Mouse (Mus musculus) heart, embryonic 14.5 days (tissue): ENCODE data around the gene Lsm2. TPM values are rescaled to one million over a fixed set of nuclear protein-coding genes. Genes with fewer than 3 reads are reported as not detected.

ENCODE experiments used
- polyA plus RNA-seq: library from polyadenylated mRNA; unstranded; fragments of >200 nt; fragmentation: Nextera tagmentation; extraction: Ambion mirVana; gene quantifications from 2 replicates; pipeline ENCODE4 v1.2.1, GENCODE M21; 2014

Lsm2 gene
- polyA plus RNA-seq, 1 experiment from 2014 or later, result 136 TPM

Other genes starting within 250 kb of the Lsm2 start
- 0.13 and 0.23 TPM in 2 replicates for gene C4b, start 238.0 kb upstream of the Lsm2 start, polyA plus RNA-seq
- not detected in 2 replicates for gene Cyp21a1, start 177.3 kb upstream of the Lsm2 start, polyA plus RNA-seq
- 17.1 and 18.4 TPM in 2 replicates for gene Stk19, start 144.9 kb upstream of the Lsm2 start, polyA plus RNA-seq
- gene Dxo, start 144.8 kb upstream of the Lsm2 start, polyA plus RNA-seq, result 26.6 and 33.1 TPM in 2 replicates
- 22.4 and 23.0 TPM in 2 replicates for gene Skiv2l, start 131.7 kb upstream of the Lsm2 start, polyA plus RNA-seq
- 65.7 and 65.8 TPM in 2 replicates for gene Nelfe, start 131.5 kb upstream of the Lsm2 start, polyA plus RNA-seq
- 1.2 and 2.7 TPM in 2 replicates for gene Cfb, start 119.3 kb upstream of the Lsm2 start, polyA plus RNA-seq
- 0.38 and 0.53 TPM in 2 replicates for gene Zbtb12, start 102.4 kb upstream of the Lsm2 start, polyA plus RNA-seq
- gene Gm20547, start 99.8 kb upstream of the Lsm2 start, polyA plus RNA-seq, result not detected in 2 replicates
- 1.0 and 1.2 TPM in 2 replicates for gene C2, start 83.6 kb upstream of the Lsm2 start, polyA plus RNA-seq
- 31.4 and 35.2 TPM in 2 replicates for gene Ehmt2, start 83.4 kb upstream of the Lsm2 start, polyA plus RNA-seq
- gene Slc44a4, start 67.4 kb upstream of the Lsm2 start, polyA plus RNA-seq, result not detected in 2 replicates
- gene Neu1, start 50.6 kb upstream of the Lsm2 start, polyA plus RNA-seq, result 13.7 and 14.6 TPM in 2 replicates
- 0.09 and 0.19 TPM in 2 replicates for gene Hspa1b, start 22.6 kb upstream of the Lsm2 start, polyA plus RNA-seq
- gene Gm20481, start 11.9 kb upstream of the Lsm2 start, polyA plus RNA-seq, result 0.55 TPM in 1 of 2 replicates, not detected in the other
- 2.3 and 2.9 TPM in 2 replicates for gene Hspa1a, start 9.7 kb upstream of the Lsm2 start, polyA plus RNA-seq
- gene Hspa1l, start 9.2 kb upstream of the Lsm2 start, polyA plus RNA-seq, result 2.2 and 2.7 TPM in 2 replicates
- gene Vars, start 19.1 kb downstream of the Lsm2 start, polyA plus RNA-seq, result 41.7 and 42.9 TPM in 2 replicates
- gene Vwa7, start 34.7 kb downstream of the Lsm2 start, polyA plus RNA-seq, result 0.28 and 0.42 TPM in 2 replicates
- gene Sapcd1, start 46.2 kb downstream of the Lsm2 start, polyA plus RNA-seq, result 1.5 and 2.2 TPM in 2 replicates
- 2.6 and 3.5 TPM in 2 replicates for gene Msh5, start 64.9 kb downstream of the Lsm2 start, polyA plus RNA-seq
- 108 TPM in 2 replicates for gene Clic1, start 68.1 kb downstream of the Lsm2 start, polyA plus RNA-seq
- gene Ddah2, start 77.2 kb downstream of the Lsm2 start, polyA plus RNA-seq, result 186 and 222 TPM in 2 replicates
- not detected in 2 replicates for gene Ly6g6c, start 83.5 kb downstream of the Lsm2 start, polyA plus RNA-seq
- 0.54 and 0.73 TPM in 2 replicates for gene Mpig6b, start 84.3 kb downstream of the Lsm2 start, polyA plus RNA-seq
- gene Ly6g6e, start 95.0 kb downstream of the Lsm2 start, polyA plus RNA-seq, result 0.32 TPM in 1 of 2 replicates, not detected in the other
- 1.9 and 2.6 TPM in 2 replicates for gene Ly6g6d, start 96.2 kb downstream of the Lsm2 start, polyA plus RNA-seq
- not detected in 2 replicates for gene Ly6g6f, start 103.7 kb downstream of the Lsm2 start, polyA plus RNA-seq
- 61.9 and 64.5 TPM in 2 replicates for gene Abhd16a, start 107.4 kb downstream of the Lsm2 start, polyA plus RNA-seq
- gene Ly6g5c, start 126.4 kb downstream of the Lsm2 start, polyA plus RNA-seq, result 0.59 TPM in 1 of 2 replicates, not detected in the other
- gene Ly6g5b, start 133.6 kb downstream of the Lsm2 start, polyA plus RNA-seq, result 0.28 TPM in 1 of 2 replicates, not detected in the other
- 10.0 and 11.4 TPM in 2 replicates for gene Gpank1, start 139.6 kb downstream of the Lsm2 start, polyA plus RNA-seq
- gene Csnk2b, start 140.2 kb downstream of the Lsm2 start, polyA plus RNA-seq, result 219 and 234 TPM in 2 replicates
- 8.7 and 10.1 TPM in 2 replicates for gene D17H6S53E, start 144.5 kb downstream of the Lsm2 start, polyA plus RNA-seq
- gene Apom, start 150.2 kb downstream of the Lsm2 start, polyA plus RNA-seq, result 0.34 TPM in 1 of 2 replicates, not detected in the other
- 63.3 and 68.6 TPM in 2 replicates for gene Bag6, start 153.3 kb downstream of the Lsm2 start, polyA plus RNA-seq
- gene Prrc2a, start 183.0 kb downstream of the Lsm2 start, polyA plus RNA-seq, result 81.9 and 138 TPM in 2 replicates
- gene Aif1, start 194.2 kb downstream of the Lsm2 start, polyA plus RNA-seq, result 7.4 and 9.4 TPM in 2 replicates
- gene Lst1, start 206.6 kb downstream of the Lsm2 start, polyA plus RNA-seq, result 9.5 and 11.2 TPM in 2 replicates
- 0.40 and 0.61 TPM in 2 replicates for gene Ltb, start 212.6 kb downstream of the Lsm2 start, polyA plus RNA-seq
- gene Tnf, start 220.1 kb downstream of the Lsm2 start, polyA plus RNA-seq, result not detected in 2 replicates
- not detected in 2 replicates for gene Lta, start 223.5 kb downstream of the Lsm2 start, polyA plus RNA-seq
- gene Gm16181, start 239.0 kb downstream of the Lsm2 start, polyA plus RNA-seq, result 0.69 TPM in 1 of 2 replicates, not detected in the other